Mouse (Mus musculus): ENCODE data around the gene Bicra.

- TF ChIP-seq POLR2A (IDR thresholded peaks at IDR 0.05; ENCODE audit: borderline replicate concordance, low read depth, low read length) (no peak), CTCF (IDR thresholded peaks at IDR 0.05; ENCODE audit: low read depth, low read length) (no peak)
Measured at GRCm38 (mm10) chr7:16061219-16062098, 13.7 kb upstream of the Bicra start, which contains the start of gene Zfp541.
